Mouse (Mus musculus): ENCODE measurements around the gene Ttc22.

DNA sequence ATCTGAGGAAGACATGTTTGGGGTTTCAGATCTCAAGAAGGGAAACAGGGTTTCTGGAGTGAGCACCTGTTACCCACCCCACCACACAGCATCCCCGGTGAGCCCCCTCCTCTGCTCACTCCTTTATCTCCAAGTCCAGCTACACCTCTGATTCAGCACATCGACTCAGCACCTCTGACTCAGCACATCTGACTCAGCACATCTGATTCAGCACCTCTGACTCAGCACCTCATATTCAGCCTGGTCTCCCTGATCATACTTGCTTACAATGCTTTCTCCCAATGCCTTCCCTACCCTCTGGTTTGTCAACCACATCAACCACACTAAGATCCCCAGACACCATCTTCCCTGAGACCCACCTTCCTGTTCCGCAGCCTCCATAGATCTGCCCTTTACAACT lies 8.7 kb upstream of the Ttc22 start:
- TF ChIP-seq USF1 (IDR thresholded peaks at IDR 0.05; ENCODE audit: low read depth) (no peak), CTCF (IDR thresholded peaks at IDR 0.05; ENCODE audit: control insufficient read depth, insufficient read depth, insufficient read length) (no peak), MYOD1 (IDR thresholded peaks at IDR 0.05; ENCODE audit: control insufficient read depth, insufficient read length, low read depth) (no peak)

Data from C2C12 (cell line).